Mouse (Mus musculus): ENCODE data around the gene Mtln.

Mtln gene

GRCm38 (mm10) chr2:127791919-127792603, at the start of gene Mtln:
Gene Mtln, minus strand, starts transcription at chr2:127792488.
- peak; percentile 63 to 77 for DNase-seq (ENCODE audit: low spot score in 2 of 2)

- DNase-seq (ENCODE audit: low spot score in 2 of 2): no peak
Measured at GRCm38 (mm10) chr2:127841402-127841801, 49.1 kb upstream of the Mtln start.

- no peak for DNase-seq (ENCODE audit: low spot score in 2 of 2)
Measured at GRCm38 (mm10) chr2:127839425-127839824, 47.1 kb upstream of the Mtln start.

- DNase-seq (ENCODE audit: low spot score in 2 of 2): no peak
Measured at GRCm38 (mm10) chr2:127838576-127838975, 46.3 kb upstream of the Mtln start, which contains the start of gene Acoxl. Gene Acoxl, plus strand, starts transcription at chr2:127838876.

GRCm38 (mm10) chr2:127832833-127833190, 40.5 kb upstream of the Mtln start:
- peak in 1 of 2 experiments; percentile 14 for DNase-seq (ENCODE audit: low spot score in 2 of 2)

GRCm38 (mm10) chr2:127832103-127832832, 40.0 kb upstream of the Mtln start:
- no peak for DNase-seq (ENCODE audit: low spot score in 2 of 2)

GRCm38 (mm10) chr2:127831401-127832102, 39.3 kb upstream of the Mtln start, which contains the start of gene Bub1:
Gene Bub1, minus strand, starts transcription at chr2:127831865.
- DNase-seq (ENCODE audit: low spot score in 2 of 2): peak; percentile 87 to 90

GRCm38 (mm10) chr2:127789651-127790270, 2.5 kb downstream of the Mtln start:
- no peak for DNase-seq (ENCODE audit: low spot score in 2 of 2)

GRCm38 (mm10) chr2:127789138-127789537, 3.1 kb downstream of the Mtln start:
- no peak for DNase-seq (ENCODE audit: low spot score in 2 of 2)

GRCm38 (mm10) chr2:127788440-127789116, 3.7 kb downstream of the Mtln start, which contains the start of gene Nphp1:
Gene Nphp1, minus strand, starts transcription at chr2:127788897.
- peak; percentile 60 to 79 for DNase-seq (ENCODE audit: low spot score in 2 of 2)

GRCm38 (mm10) chr2:127787226-127787625, 5.1 kb downstream of the Mtln start:
- DNase-seq (ENCODE audit: low spot score in 2 of 2): no peak

- DNase-seq (ENCODE audit: low spot score in 2 of 2): no peak
Measured at GRCm38 (mm10) chr2:127778451-127778850, 13.8 kb downstream of the Mtln start.

- no peak for DNase-seq (ENCODE audit: low spot score in 2 of 2)
Measured at GRCm38 (mm10) chr2:127775013-127775412, 17.3 kb downstream of the Mtln start.

GRCm38 (mm10) chr2:127774578-127774941, 17.7 kb downstream of the Mtln start:
- DNase-seq (ENCODE audit: low spot score in 2 of 2): no peak

GRCm38 (mm10) chr2:127773938-127774577, 18.2 kb downstream of the Mtln start:
- DNase-seq (ENCODE audit: low spot score in 2 of 2): no peak

- no peak for DNase-seq (ENCODE audit: low spot score in 2 of 2)
Measured at GRCm38 (mm10) chr2:127761587-127761986, 30.7 kb downstream of the Mtln start.

GRCm38 (mm10) chr2:127760429-127761000, 31.8 kb downstream of the Mtln start:
- DNase-seq (ENCODE audit: low spot score in 2 of 2): no peak

- no peak for DNase-seq (ENCODE audit: low spot score in 2 of 2)
Measured at GRCm38 (mm10) chr2:127760014-127760413, 32.3 kb downstream of the Mtln start.

- DNase-seq (ENCODE audit: low spot score in 2 of 2): no peak
Measured at GRCm38 (mm10) chr2:127759157-127759880, 33.0 kb downstream of the Mtln start.

- no peak for DNase-seq (ENCODE audit: low spot score in 2 of 2)
Measured at GRCm38 (mm10) chr2:127757171-127757570, 35.1 kb downstream of the Mtln start.

Measured in natural killer cell, adult 2 months (primary cell).